9 mouse cellular contexts compared by ENCODE assay signal in the genomic region with DNA sequence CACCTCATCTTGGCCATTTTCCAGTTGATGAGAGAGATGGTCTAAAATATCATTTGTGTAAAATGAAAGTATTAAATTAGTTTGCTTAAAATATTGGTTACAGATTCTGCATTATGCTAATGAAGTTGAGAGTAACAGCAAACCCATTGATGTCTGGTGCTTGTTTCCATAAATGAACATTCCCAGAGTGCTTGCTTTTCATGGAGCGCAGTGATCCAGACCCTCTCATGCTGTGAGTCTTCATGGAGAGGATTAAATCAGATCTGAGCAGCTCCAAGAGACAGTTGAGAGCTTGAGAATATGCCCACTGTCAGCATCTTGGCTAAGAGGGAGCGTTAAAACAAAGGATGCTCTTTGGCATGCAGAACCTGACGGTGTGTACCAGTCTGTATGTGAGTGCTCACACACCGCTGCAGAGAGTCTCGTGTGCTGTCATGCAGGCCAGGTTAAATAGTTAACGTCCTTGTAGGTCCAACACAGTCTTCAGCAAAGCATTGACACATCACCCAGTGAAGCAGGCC. TPM values are rescaled to one million over a fixed set of nuclear protein-coding genes. Genes with fewer than 3 reads are reported as not detected.
DNase-seq lines count a peak whose midpoint lies in the region; ATAC-seq and TF ChIP-seq lines count a peak whose summit lies in the region.
"Had no signal": no experiment of that assay in that cellular context is flagged by ENCODE, and none has a peak within 500 bp of the region (broad histone marks: within the 10 kb centered on the region; RNA-seq: fewer than 3 reads in every experiment).

No protein-coding gene starts in this region.

- no peaks in the 10 kb centered on the region for H3K36me3 ChIP-seq in forebrain, embryonic 10.5 days (replicated peaks)
- no peaks in the 10 kb centered on the region for H3K36me3 ChIP-seq in forebrain, embryonic 11.5 days (ENCODE audit: control insufficient read depth, insufficient read depth, low read length)
- H3K36me3 ChIP-seq in lung, embryonic 16.5 days (ENCODE audit: control insufficient read depth, insufficient read depth, low read length) = no peaks in the 10 kb centered on the region
- no peaks in the 10 kb centered on the region for H3K36me3 ChIP-seq in hindbrain, embryonic 12.5 days

- no peak overlapping the region for H3K4me3 ChIP-seq in forebrain, embryonic 10.5 days
- no peak overlapping the region for H3K4me3 ChIP-seq in forebrain, embryonic 11.5 days (ENCODE audit: low read depth, low read length)
- no peak overlapping the region for H3K4me3 ChIP-seq in lung, embryonic 16.5 days (ENCODE audit: low read length)
- H3K4me3 ChIP-seq in hindbrain, embryonic 12.5 days = no peak overlapping the region
- no peak overlapping the region for H3K4me3 ChIP-seq in olfactory bulb, adult 2 months (ENCODE audit: insufficient read depth, low read depth, low read length)

- no peak for TF ChIP-seq CTCF in olfactory bulb, adult 2 months (IDR thresholded peaks at IDR 0.05; ENCODE audit: insufficient read depth, low read depth, low read length)

- 80% methylated on average over 6 of the region's 6 CpGs for WGBS in forebrain, embryonic 10.5 days
- WGBS in forebrain, embryonic 11.5 days = 64% methylated on average over 6 of the region's 6 CpGs
- 77% methylated on average over 6 of the region's 6 CpGs for WGBS in lung, embryonic 16.5 days
- WGBS in hindbrain, embryonic 12.5 days = 64% methylated on average over 6 of the region's 6 CpGs
- WGBS in olfactory bulb, adult 2 months = 33% methylated on average over 6 of the region's 6 CpGs

- no peaks in the 10 kb centered on the region for H3K9me3 ChIP-seq in forebrain, embryonic 10.5 days
- no peaks in the 10 kb centered on the region for H3K9me3 ChIP-seq in forebrain, embryonic 11.5 days (ENCODE audit: control insufficient read depth, low read length)
- no peaks in the 10 kb centered on the region for H3K9me3 ChIP-seq in lung, embryonic 16.5 days (ENCODE audit: control insufficient read depth, low read length)
- no peaks in the 10 kb centered on the region for H3K9me3 ChIP-seq in hindbrain, embryonic 12.5 days (replicated peaks)

- no peak overlapping the region for H3K4me2 ChIP-seq in forebrain, embryonic 11.5 days (ENCODE audit: low read depth, low read length, severe bottlenecking)
- no peak overlapping the region for H3K4me2 ChIP-seq in lung, embryonic 16.5 days (ENCODE audit: low read depth, low read length)
- no peak overlapping the region for H3K4me2 ChIP-seq in hindbrain, embryonic 12.5 days (replicated peaks)

- no peak for DNase-seq in forebrain, embryonic 10.5 days (ENCODE audit: extremely low spot score, low spot score)
- DNase-seq in forebrain, embryonic 11.5 days (ENCODE audit: low spot score) = no peak
- no peak for DNase-seq in lung, postnatal 14 days
- no peak for DNase-seq in adrenal gland, adult 8-10 months
- no peak for DNase-seq in right cerebral cortex, postnatal 14 days
- DNase-seq: heart, postnatal 10 days had no signal

- TF ChIP-seq POLR2A in olfactory bulb, adult 2 months (IDR thresholded peaks at IDR 0.05; ENCODE audit: insufficient read depth, low read depth, low read length) = no peak

- peaks cover 31% of the 10 kb centered on the region for H3K4me1 ChIP-seq in forebrain, embryonic 10.5 days
- 0 out of 2 replicates have a peak, but pooled peaks cover 7% of the 10 kb centered on the region for H3K4me1 ChIP-seq in forebrain, embryonic 11.5 days (replicated peaks; ENCODE audit: control insufficient read depth, insufficient read depth, low read length)
- H3K4me1 ChIP-seq in lung, embryonic 16.5 days (replicated peaks; ENCODE audit: control insufficient read depth, insufficient read depth, low read length) = peaks cover 27% of the 10 kb centered on the region
- H3K4me1 ChIP-seq in hindbrain, embryonic 12.5 days = peaks cover 19% of the 10 kb centered on the region
- H3K4me1 ChIP-seq in olfactory bulb, adult 2 months (ENCODE audit: control insufficient read depth, insufficient read depth, low read length) = peaks cover 27% of the 10 kb centered on the region

- no peak overlapping the region for H3K9ac ChIP-seq in forebrain, embryonic 11.5 days (ENCODE audit: low read length)
- no peak overlapping the region for H3K9ac ChIP-seq in lung, embryonic 16.5 days (ENCODE audit: low read length)
- H3K9ac ChIP-seq in hindbrain, embryonic 12.5 days = no peak overlapping the region

- peak overlapping the region; percentile 3; the same call in 1 of the 2 replicates for H3K27ac ChIP-seq in forebrain, embryonic 10.5 days
- no peak overlapping the region for H3K27ac ChIP-seq in forebrain, embryonic 11.5 days (ENCODE audit: low read depth, low read length)
- peak overlapping the region; percentile 53 for H3K27ac ChIP-seq in lung, embryonic 16.5 days (ENCODE audit: low read length)
- peak overlapping the region; percentile 40; the same call in 1 of the 2 replicates for H3K27ac ChIP-seq in hindbrain, embryonic 12.5 days
- H3K27ac ChIP-seq in olfactory bulb, adult 2 months (ENCODE audit: insufficient read depth, low read depth, low read length) = peak overlapping the region; percentile 53

- no peak for ATAC-seq in forebrain, embryonic 11.5 days (replicated peaks; ENCODE audit: low FRiP score)
- 0 out of 2 replicates have a peak, but pooled peaks have one; percentile 26 for ATAC-seq in lung, embryonic 16.5 days (ENCODE audit: low read depth)
- 0 out of 2 replicates have a peak, but pooled peaks have one; percentile 22 for ATAC-seq in hindbrain, embryonic 12.5 days (ENCODE audit: low FRiP score)

- H3K27me3 ChIP-seq in forebrain, embryonic 10.5 days (ENCODE audit: poor library complexity, severe bottlenecking) = no peaks in the 10 kb centered on the region
- no peaks in the 10 kb centered on the region for H3K27me3 ChIP-seq in forebrain, embryonic 11.5 days (ENCODE audit: control insufficient read depth, insufficient read depth, low read length)
- H3K27me3 ChIP-seq in lung, embryonic 16.5 days (ENCODE audit: control insufficient read depth, insufficient read depth, low read depth, low read length) = no peaks in the 10 kb centered on the region
- no peaks in the 10 kb centered on the region for H3K27me3 ChIP-seq in hindbrain, embryonic 12.5 days

RNA-seq across cellular contexts. Expression of a gene that starts 43.1 kb away (rescaled TPM):
- 15.2 and 17.4 TPM in 2 replicates for polyA plus RNA-seq in forebrain, embryonic 10.5 days (2016; fragmentation: Nextera tagmentation; extraction: Ambion mirVana)
- polyA plus RNA-seq in forebrain, embryonic 11.5 days (2014; fragmentation: Nextera tagmentation; extraction: Ambion mirVana) = 27.9 and 28.3 TPM in 2 replicates
- 9.6 and 10.4 TPM in 2 replicates for polyA plus RNA-seq in lung, embryonic 16.5 days (2015; fragmentation: Nextera tagmentation; extraction: Ambion mirVana)
- polyA plus RNA-seq in hindbrain, embryonic 12.5 days (2016; fragmentation: Nextera tagmentation; extraction: Ambion mirVana) = 26.8 and 27.5 TPM in 2 replicates
- 51.2 TPM in 1 of 2 replicates, not detected in the other for polyA plus RNA-seq in olfactory bulb, adult 2 months (2012; ENCODE audit: insufficient read depth, insufficient read length, low replicate concordance, missing spikeins)
- 10 to 100 TPM; 16.5 to 22.5 (median 20.2) TPM for total RNA-seq in adrenal gland, adult 8-10 months (2022)
